Mouse (Mus musculus) brain, embryonic 14.5 days (tissue): ENCODE measurements at regions not wholly inside any gene's neighbourhood (a gene's known extent, or its start where the extent isn't known, plus 50 kb on each side); places are given as distances from the start of the nearest gene placed in this dataset.

ENCODE experiments used
- CTCF ChIP-seq: fragments of 200-500 bp; IDR thresholded peaks from 2 replicates; pipeline ENCODE4 v1.5.1; 2012; ENCODE audit warnings: inconsistent platforms, mild to moderate bottlenecking, moderate library complexity, borderline replicate concordance; ENCODE audit not compliant: insufficient read depth, insufficient read length; ENCODE audit errors: extremely low read depth
- POLR2A ChIP-seq: fragments of 200-500 bp; IDR thresholded peaks from 2 replicates; pipeline ENCODE4 v1.6.1; 2012; ENCODE audit warnings: mild to moderate bottlenecking, inconsistent platforms, borderline replicate concordance; ENCODE audit not compliant: poor library complexity, insufficient read depth, insufficient read length, severe bottlenecking; ENCODE audit errors: extremely low read depth

- TF ChIP-seq CTCF: peak; percentile 25; the same call in 1 of the 2 replicates
- no peak for TF ChIP-seq POLR2A
These were observed 177.6 kb upstream of the Map3k7 start for GRCm38 (mm10) chr4:31786284-31786683.
